Mouse (Mus musculus) bone marrow, adult 2 months (tissue): ENCODE data around the gene Pcdh9.

Experiments used
- CTCF ChIP-seq: fragments of 200-500 bp; IDR thresholded peaks from 2 replicates; pipeline ENCODE4 v1.5.1; 2011; ENCODE audit warnings: low read length, control low read depth; ENCODE audit not compliant: control insufficient read depth, insufficient read depth
- POLR2A ChIP-seq: fragments of 200-500 bp; IDR thresholded peaks from 2 replicates; pipeline ENCODE4 v1.6.1; 2011; ENCODE audit warnings: low read depth, mild to moderate bottlenecking, control low read depth, low read length, borderline replicate concordance; ENCODE audit not compliant: control insufficient read depth

GRCm38 (mm10) chr14:93039326-93040221 is 850.9 kb downstream of the Pcdh9 start:
- no peak for TF ChIP-seq POLR2A
- TF ChIP-seq CTCF: no peak
